Mouse (Mus musculus) liver, postnatal 0 days (tissue): ENCODE measurements around the gene Fbxo48.

ENCODE experiments used
- CTCF ChIP-seq: sonication (generic); IDR thresholded peaks from 2 replicates; pipeline ENCODE4 v1.5.1; 2016; ENCODE audit warnings: antibody characterized with exemption, low read depth
- EP300 ChIP-seq: IDR thresholded peaks from 2 replicates; pipeline ENCODE4 v1.6.1; 2016; ENCODE audit warnings: antibody characterized with exemption, low read depth, mild to moderate bottlenecking

DNA sequence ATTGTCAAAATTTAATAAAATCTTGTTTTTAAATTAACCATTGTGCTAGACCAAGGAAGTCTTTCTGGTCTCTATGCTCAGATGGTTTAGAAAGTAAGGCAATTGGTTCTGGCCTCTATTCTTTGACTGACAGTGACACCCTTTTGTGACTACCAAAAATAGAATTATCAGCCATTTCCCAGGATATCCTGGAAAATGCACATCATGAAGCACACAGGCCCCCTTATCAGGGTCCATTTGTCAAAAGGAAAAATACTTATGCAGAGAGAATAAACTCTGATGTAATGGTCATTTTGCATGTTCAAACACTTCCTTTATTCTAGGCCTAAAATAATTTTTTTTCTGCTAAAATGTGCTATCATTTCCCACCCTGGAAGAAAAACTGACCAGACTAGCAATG is 46.3 kb downstream of the Fbxo48 start:
- TF ChIP-seq CTCF (no peak), EP300 (peak; percentile 46; the same call in 1 of the 2 replicates)
